Mouse (Mus musculus): ENCODE data around the gene Otub1. TPM values are rescaled to one million over a fixed set of nuclear protein-coding genes. Genes with fewer than 3 reads are reported as not detected.
A peak's percentile ranks its signal among the peaks of the same experiment; 100 is the strongest.

Gene Otub1
- polyA plus RNA-seq (2012; rRNA removed): 64.3 and 81.9 TPM in 2 replicates

DNA sequence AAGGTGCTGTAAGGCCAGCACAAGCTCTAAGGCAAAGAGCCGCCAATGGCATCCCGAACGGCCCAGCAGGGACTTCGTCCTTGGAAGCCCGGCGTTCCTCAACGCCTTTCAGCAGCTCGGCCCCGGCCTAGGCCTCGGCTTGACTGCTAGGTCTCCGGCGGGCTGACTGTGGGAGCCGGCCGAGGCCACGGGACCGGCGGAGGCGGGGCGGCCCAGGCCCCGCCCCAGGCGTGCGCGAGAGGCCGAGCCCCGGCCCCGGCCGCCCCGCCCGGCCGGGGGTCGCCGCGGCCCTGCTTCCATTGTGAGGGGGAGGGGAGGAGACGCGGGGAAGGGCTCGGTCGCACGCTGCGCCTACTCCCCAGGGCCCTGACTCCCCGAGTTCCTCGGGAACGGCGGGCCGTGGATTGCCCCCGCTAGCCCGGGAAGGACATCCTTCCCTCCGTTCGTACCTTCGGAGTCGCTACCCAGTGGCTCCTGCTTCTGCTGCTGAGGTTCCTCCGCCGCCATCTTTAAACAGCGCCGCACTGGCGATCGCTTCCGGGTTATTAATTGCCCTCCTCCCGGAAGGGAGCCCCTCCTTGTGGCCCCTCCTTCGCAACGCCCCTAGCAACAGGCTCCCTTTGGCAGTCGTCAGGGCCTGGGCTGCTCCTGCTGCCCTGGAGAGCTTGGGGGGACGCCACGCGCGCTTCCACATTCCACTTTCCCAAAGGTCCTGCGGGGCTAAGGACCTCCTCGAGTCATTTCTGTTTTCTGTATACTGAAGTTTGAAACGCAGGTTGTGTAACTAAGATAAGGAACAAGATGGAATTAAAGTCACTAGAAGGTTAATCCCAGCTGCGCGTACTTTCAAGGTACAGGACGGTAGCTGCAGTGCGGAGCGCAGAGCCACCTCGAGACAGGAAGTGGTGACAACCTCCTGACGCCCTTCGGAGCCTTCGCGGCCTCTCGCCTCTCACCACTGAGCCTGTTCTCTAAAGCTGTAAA lies at the start of gene Otub1:
TSS of gene Otub1 (minus strand) at position 564 of the 984 bp plus-strand sequence.
- peaks cover 7% of the 10 kb centered on the region for H3K4me1 ChIP-seq (ENCODE audit: control insufficient read depth, insufficient read depth, insufficient read length)
- peak within 1 kb of the TSS; percentile 99 for H3K4me3 ChIP-seq (ENCODE audit: extremely low read depth, insufficient read depth, insufficient read length)
- peak within 1 kb of the TSS; percentile 95 for H3K27ac ChIP-seq (ENCODE audit: insufficient read depth, low read length)
- H3K27me3 ChIP-seq (ENCODE audit: control insufficient read depth, insufficient read depth, low read length): no peaks in the 10 kb centered on the region
- H3K36me3 ChIP-seq (ENCODE audit: control insufficient read depth, insufficient read depth, low read length): peaks cover 18% of the 10 kb centered on the region
- peak; percentile 84 to 91 for DNase-seq (ENCODE audit: low read depth in 1 of 2, low spot score in 2 of 2)
- WGBS: 1% methylated on average over 76 of the region's 79 CpGs
- no peak for TF ChIP-seq CTCF (IDR thresholded peaks at IDR 0.05; ENCODE audit: extremely low read depth, insufficient read depth, insufficient read length, insufficient replicate concordance)
- peak; percentile 64 for TF ChIP-seq POLR2A (IDR thresholded peaks at IDR 0.05; ENCODE audit: low read depth, low read length)

DNA sequence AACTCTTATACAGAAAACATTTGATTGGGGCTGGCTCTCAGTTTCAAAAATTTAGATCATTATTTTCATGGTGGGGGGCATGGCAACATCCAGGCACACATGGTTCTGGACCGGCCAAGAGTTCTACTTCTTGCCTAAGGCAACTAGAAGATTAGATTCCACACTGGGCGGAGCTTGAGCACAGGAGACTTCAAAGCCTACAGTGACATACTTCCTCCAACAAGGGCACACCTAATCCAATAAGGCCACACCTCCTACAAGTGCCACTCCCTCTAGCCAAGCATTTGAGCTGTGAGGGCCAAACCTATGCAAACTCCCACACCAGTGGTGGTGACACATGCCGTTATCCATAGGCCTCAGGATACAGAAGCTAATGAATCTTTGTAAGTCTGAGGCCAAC lies 39.9 kb upstream of the Otub1 start:
- Histone ChIP-seq H3K4me1 (ENCODE audit: control insufficient read depth, insufficient read depth, insufficient read length) (no peaks in the 10 kb centered on the region; the same call in none of the 2 replicates), H3K27me3 (ENCODE audit: control insufficient read depth, insufficient read depth, low read length) (no peaks in the 10 kb centered on the region), H3K27ac (ENCODE audit: insufficient read depth, low read length) (no peak overlapping the region), H3K36me3 (ENCODE audit: control insufficient read depth, insufficient read depth, low read length) (no peaks in the 10 kb centered on the region), H3K4me3 (ENCODE audit: extremely low read depth, insufficient read depth, insufficient read length) (no peak overlapping the region)
- 79% methylated on average over 3 of the region's 3 CpGs for WGBS
- no peak for TF ChIP-seq POLR2A (IDR thresholded peaks at IDR 0.05; ENCODE audit: low read depth, low read length)
- TF ChIP-seq CTCF (IDR thresholded peaks at IDR 0.05; ENCODE audit: extremely low read depth, insufficient read depth, insufficient read length, insufficient replicate concordance): no peak
- no peak for DNase-seq (ENCODE audit: low read depth in 1 of 2, low spot score in 2 of 2)

DNA sequence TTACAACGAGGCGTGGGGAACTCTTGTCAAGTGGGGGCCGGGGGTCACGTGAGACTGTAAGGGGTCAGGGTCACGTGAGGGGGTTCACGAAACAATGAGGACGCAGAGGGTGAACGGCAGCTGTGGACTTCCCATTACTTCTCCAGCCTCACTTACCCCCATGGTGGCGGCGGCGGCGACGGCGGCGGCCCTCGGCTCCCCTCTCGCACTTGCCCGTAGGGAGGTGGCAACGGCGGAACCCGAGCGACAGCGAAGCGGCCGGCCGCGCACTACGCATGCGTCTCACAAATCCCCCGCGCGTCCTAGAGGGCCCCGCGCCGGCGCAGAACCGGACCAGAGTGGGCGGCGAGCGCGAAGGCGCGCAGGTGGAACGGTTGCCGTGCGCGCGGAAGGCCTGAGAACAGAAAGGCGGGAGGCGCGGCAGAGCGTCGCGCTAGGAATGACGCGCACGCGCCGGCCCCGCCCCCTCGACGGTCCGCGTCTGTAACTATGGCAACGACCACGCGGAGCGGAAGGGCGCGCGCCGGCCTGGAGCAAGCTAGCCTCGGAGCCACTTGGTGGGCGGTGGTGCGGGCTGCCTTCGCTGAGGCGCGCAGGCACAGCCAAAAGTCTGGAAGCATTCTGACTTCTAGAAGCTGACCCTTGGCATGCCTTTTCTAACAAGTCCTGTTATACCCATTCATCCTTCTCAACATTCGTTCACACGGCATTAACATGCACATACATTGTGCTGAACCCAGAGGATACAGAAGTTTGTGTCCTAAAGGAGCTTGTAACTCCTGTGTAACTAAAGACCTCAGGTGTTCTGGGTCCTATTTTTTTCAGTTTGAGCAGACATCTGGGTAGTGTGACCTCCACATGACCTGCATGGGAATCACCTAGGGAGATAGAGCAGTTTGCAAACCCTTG lies 34.9 kb upstream of the Otub1 start, which contains the start of gene Naa40:
TSS of gene Naa40 (minus strand) at position 402 of the 909 bp plus-strand sequence.
- Histone ChIP-seq H3K27ac (ENCODE audit: insufficient read depth, low read length) (peak within 1 kb of the TSS; percentile 87), H3K4me1 (ENCODE audit: control insufficient read depth, insufficient read depth, insufficient read length) (peaks cover 5% of the 10 kb centered on the region), H3K36me3 (ENCODE audit: control insufficient read depth, insufficient read depth, low read length) (no peaks in the 10 kb centered on the region), H3K27me3 (ENCODE audit: control insufficient read depth, insufficient read depth, low read length) (no peaks in the 10 kb centered on the region), H3K4me3 (ENCODE audit: extremely low read depth, insufficient read depth, insufficient read length) (peak within 1 kb of the TSS; percentile 80)
- no peak for TF ChIP-seq CTCF (IDR thresholded peaks at IDR 0.05; ENCODE audit: extremely low read depth, insufficient read depth, insufficient read length, insufficient replicate concordance)
- TF ChIP-seq POLR2A (IDR thresholded peaks at IDR 0.05; ENCODE audit: low read depth, low read length): no peak
- WGBS: under 1% methylated on average over 80 of the region's 80 CpGs
- DNase-seq (ENCODE audit: low read depth in 1 of 2, low spot score in 2 of 2): peak; percentile 90 to 91

DNA sequence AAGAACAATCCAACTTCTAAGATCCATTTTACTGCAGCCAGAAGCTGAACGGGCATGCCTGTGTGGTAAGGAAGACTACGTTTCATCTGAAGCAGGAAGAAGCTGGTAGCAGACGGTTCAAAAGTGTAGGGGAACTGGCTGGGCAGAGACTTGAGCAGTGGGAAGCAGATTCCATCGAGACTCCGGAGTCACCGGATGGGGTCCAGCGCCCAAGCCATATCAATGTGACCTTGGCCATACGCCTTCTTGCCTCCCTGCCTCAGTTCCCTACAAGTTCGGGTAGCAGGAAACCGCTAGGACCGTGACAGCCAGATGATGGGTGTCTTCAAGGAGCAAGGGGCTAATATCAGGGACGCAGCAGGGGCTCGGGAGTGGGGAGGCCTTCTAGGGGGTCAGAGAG lies 34.2 kb upstream of the Otub1 start:
- Histone ChIP-seq H3K27me3 (ENCODE audit: control insufficient read depth, insufficient read depth, low read length) (no peaks in the 10 kb centered on the region), H3K27ac (ENCODE audit: insufficient read depth, low read length) (peak overlapping the region; percentile 33; the same call in 1 of the 2 replicates), H3K4me3 (ENCODE audit: extremely low read depth, insufficient read depth, insufficient read length) (peak overlapping the region; percentile 80), H3K4me1 (ENCODE audit: control insufficient read depth, insufficient read depth, insufficient read length) (peaks cover 5% of the 10 kb centered on the region), H3K36me3 (ENCODE audit: control insufficient read depth, insufficient read depth, low read length) (no peaks in the 10 kb centered on the region)
- no peak for TF ChIP-seq CTCF (IDR thresholded peaks at IDR 0.05; ENCODE audit: extremely low read depth, insufficient read depth, insufficient read length, insufficient replicate concordance)
- no peak for TF ChIP-seq POLR2A (IDR thresholded peaks at IDR 0.05; ENCODE audit: low read depth, low read length)
- under 1% methylated on average over 13 of the region's 13 CpGs for WGBS
- no peak for DNase-seq (ENCODE audit: low read depth in 1 of 2, low spot score in 2 of 2)

DNA sequence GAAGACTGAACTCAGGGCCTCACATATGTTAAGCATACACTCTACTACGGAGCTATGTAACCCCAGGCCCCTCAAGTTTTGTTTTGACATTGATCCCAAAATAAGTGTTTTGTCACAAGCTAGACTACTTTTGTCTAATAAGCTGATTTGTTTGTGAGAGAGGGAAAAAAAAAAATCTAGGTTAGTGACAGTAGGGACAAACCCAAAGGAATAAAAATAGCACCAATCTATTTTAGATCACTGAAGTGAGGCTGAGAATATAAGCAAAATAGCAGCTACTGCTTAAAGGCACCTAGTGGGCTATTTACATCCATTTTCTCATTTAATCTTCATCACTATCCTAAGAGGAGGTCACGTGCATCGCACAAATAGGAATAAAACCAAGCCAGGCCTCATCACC lies 33.5 kb upstream of the Otub1 start:
- Histone ChIP-seq H3K4me3 (ENCODE audit: extremely low read depth, insufficient read depth, insufficient read length) (no peak overlapping the region; the same call in 1 of the 2 replicates), H3K36me3 (ENCODE audit: control insufficient read depth, insufficient read depth, low read length) (no peaks in the 10 kb centered on the region), H3K27ac (ENCODE audit: insufficient read depth, low read length) (no peak overlapping the region), H3K4me1 (ENCODE audit: control insufficient read depth, insufficient read depth, insufficient read length) (peaks cover 5% of the 10 kb centered on the region), H3K27me3 (ENCODE audit: control insufficient read depth, insufficient read depth, low read length) (no peaks in the 10 kb centered on the region)
- no peak for DNase-seq (ENCODE audit: low read depth in 1 of 2, low spot score in 2 of 2)
- WGBS: 83% methylated on average over 3 of the region's 3 CpGs
- no peak for TF ChIP-seq CTCF (IDR thresholded peaks at IDR 0.05; ENCODE audit: extremely low read depth, insufficient read depth, insufficient read length, insufficient replicate concordance)

DNA sequence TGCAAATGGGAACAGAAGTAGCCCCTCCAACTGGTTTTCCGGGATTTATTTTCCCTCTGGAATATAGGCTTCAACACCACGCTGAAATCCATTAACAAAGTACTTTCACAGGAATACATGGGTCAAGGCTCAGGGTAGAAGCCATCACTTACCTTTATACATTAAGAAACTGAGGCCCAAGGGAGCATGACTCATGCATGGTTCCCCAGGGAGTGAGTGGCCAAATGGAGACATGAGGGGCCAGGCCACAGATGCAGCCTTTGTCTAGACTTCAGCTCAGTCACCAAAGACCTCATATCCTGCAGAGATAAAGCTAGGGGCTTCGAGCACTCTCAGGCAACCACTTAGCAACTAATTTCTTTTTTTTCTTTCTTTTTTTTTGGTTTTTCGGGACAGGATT lies 30.6 kb upstream of the Otub1 start:
- DNase-seq (ENCODE audit: low read depth in 1 of 2, low spot score in 2 of 2): no peak
- TF ChIP-seq POLR2A (IDR thresholded peaks at IDR 0.05; ENCODE audit: low read depth, low read length) (no peak), CTCF (IDR thresholded peaks at IDR 0.05; ENCODE audit: extremely low read depth, insufficient read depth, insufficient read length, insufficient replicate concordance) (no peak)
- H3K4me3 ChIP-seq (ENCODE audit: extremely low read depth, insufficient read depth, insufficient read length): no peak overlapping the region
- H3K27me3 ChIP-seq (ENCODE audit: control insufficient read depth, insufficient read depth, low read length): no peaks in the 10 kb centered on the region
- H3K4me1 ChIP-seq (ENCODE audit: control insufficient read depth, insufficient read depth, insufficient read length): peaks cover 5% of the 10 kb centered on the region
- 88% methylated on average over 4 of the region's 4 CpGs for WGBS
- no peak overlapping the region for H3K27ac ChIP-seq (ENCODE audit: insufficient read depth, low read length)
- H3K36me3 ChIP-seq (ENCODE audit: control insufficient read depth, insufficient read depth, low read length): peaks cover 1% of the 10 kb centered on the region; the same call in 1 of the 2 replicates

Data from spleen, adult 2 months (tissue).